Mouse (Mus musculus) testis, adult 2 months (tissue): Measurements from ENCODE around the gene Ankfn1.

Source experiments
- CTCF ChIP-seq: fragments of 200-500 bp; IDR thresholded peaks from 2 replicates; pipeline ENCODE4 v1.5.1; 2012; ENCODE audit warnings: low read depth, mild to moderate bottlenecking, inconsistent platforms, low read length, moderate library complexity; ENCODE audit not compliant: control insufficient read depth, insufficient read depth, insufficient replicate concordance
- POLR2A ChIP-seq: fragments of 200-500 bp; IDR thresholded peaks from 2 replicates; pipeline ENCODE4 v1.6.1; 2012; ENCODE audit warnings: low read depth, mild to moderate bottlenecking, inconsistent platforms, low read length, moderate library complexity; ENCODE audit not compliant: control insufficient read depth

- TF ChIP-seq POLR2A, result no peak
- TF ChIP-seq CTCF, result no peak
These were observed 312.1 kb downstream of the Ankfn1 start for GRCm38 (mm10) chr11:89465381-89465780.
